ENCODE assay signal across 12 mouse cellular contexts in genomic region chr7:137735873-137736527, GRCm38 (mm10).
"Had no signal": no experiment of that assay in that cellular context is flagged by ENCODE, and none has a peak within 500 bp of the region (broad histone marks: within the 10 kb centered on the region; RNA-seq: fewer than 3 reads in every experiment).

No protein-coding gene starts in this region.

- DNase-seq: gastrocnemius, postnatal 14 days; gastrocnemius, postnatal 36 days; heart, adult 18-20 months; heart, postnatal 10 days; heart, postnatal 36 days; kidney, adult 11 months; kidney, adult 2 months; kidney, adult 9 months; kidney, postnatal 14 days; kidney, postnatal 36 days; layer of hippocampus, adult 9-11 months; layer of hippocampus, postnatal 36 days had no signal
